ENCODE assay signal across 20 mouse cellular contexts in the genomic region with DNA sequence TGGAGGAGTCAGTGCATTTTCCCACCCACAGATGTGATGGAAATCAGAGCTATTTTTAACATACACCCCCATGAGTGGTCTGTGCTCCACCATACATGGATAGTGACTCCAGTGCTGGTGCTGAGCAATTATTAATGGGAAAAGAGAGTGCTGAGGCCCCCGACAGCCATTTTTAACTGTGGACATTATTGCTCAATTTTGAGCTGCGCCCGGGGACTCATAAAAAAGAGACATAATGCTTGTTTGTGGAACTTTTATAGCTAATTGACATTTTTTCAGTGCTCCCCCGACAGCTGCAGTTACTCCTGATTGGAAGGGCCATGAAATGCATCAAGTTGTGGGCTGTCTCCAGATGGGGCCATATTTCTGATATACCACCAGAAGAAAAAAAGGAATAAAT.
DNase-seq lines count a peak whose midpoint lies in the region; ATAC-seq lines count a peak whose summit lies in the region.
"Had no signal": no experiment of that assay in that cellular context is flagged by ENCODE, and none has a peak within 500 bp of the region (broad histone marks: within the 10 kb centered on the region; RNA-seq: fewer than 3 reads in every experiment).

No protein-coding gene starts in this region.

- DNase-seq in forebrain, embryonic 14.5 days (ENCODE audit: low spot score): no peak
- peak; percentile 49 for DNase-seq in kidney, postnatal 14 days
- no peak for DNase-seq in kidney, adult 18-20 months
- DNase-seq in brain, adult 2 months (ENCODE audit: low read depth, low spot score): peak; percentile 39
- peak; percentile 45 for DNase-seq in mesoderm, embryonic 11.5 days (ENCODE audit: low read depth, low spot score)
- no peak for DNase-seq in midbrain, embryonic 11.5 days (ENCODE audit: low spot score, missing footprints)
- DNase-seq in lung, postnatal 4 days: no peak
- DNase-seq: adrenal gland, postnatal 25 days; cerebellum, adult 18-20 months; cerebellum, postnatal 36 days; gastrocnemius, postnatal 25 days; heart, adult 2 months; layer of hippocampus, postnatal 36 days; lung, adult 2 months had no signal

- H3K9me3 ChIP-seq in forebrain, embryonic 14.5 days (replicated peaks; ENCODE audit: control insufficient read depth, low read length): no peaks in the 10 kb centered on the region
- no peaks in the 10 kb centered on the region for H3K9me3 ChIP-seq in forebrain, embryonic 16.5 days (ENCODE audit: control insufficient read depth, low read length)
- H3K9me3 ChIP-seq in midbrain, embryonic 11.5 days (ENCODE audit: control insufficient read depth, low read length): no peaks in the 10 kb centered on the region
- H3K9me3 ChIP-seq: embryonic facial prominence, embryonic 10.5 days; forebrain, embryonic 12.5 days; heart, embryonic 15.5 days had no signal

- no peak overlapping the region for H3K9ac ChIP-seq in forebrain, embryonic 14.5 days (ENCODE audit: low read length)
- no peak overlapping the region for H3K9ac ChIP-seq in forebrain, embryonic 16.5 days (replicated peaks; ENCODE audit: low read depth, low read length)
- H3K9ac ChIP-seq in midbrain, embryonic 11.5 days (ENCODE audit: low read length): no peak overlapping the region
- H3K9ac ChIP-seq: forebrain, embryonic 12.5 days; heart, embryonic 15.5 days had no signal

- peak; percentile 31; the same call in 1 of the 2 replicates for ATAC-seq in forebrain, embryonic 14.5 days
- ATAC-seq in forebrain, embryonic 16.5 days: no peak
- ATAC-seq in midbrain, embryonic 11.5 days (ENCODE audit: low FRiP score): no peak

- no peak overlapping the region for H3K4me2 ChIP-seq in forebrain, embryonic 14.5 days (ENCODE audit: low read length)
- H3K4me2 ChIP-seq in forebrain, embryonic 16.5 days (ENCODE audit: low read length): no peak overlapping the region
- no peak overlapping the region for H3K4me2 ChIP-seq in midbrain, embryonic 11.5 days
- H3K4me2 ChIP-seq: forebrain, embryonic 12.5 days; heart, embryonic 15.5 days; liver, embryonic 11.5 days had no signal

- H3K4me1 ChIP-seq in forebrain, embryonic 14.5 days (ENCODE audit: control insufficient read depth, insufficient read depth, low read length): no peaks in the 10 kb centered on the region
- H3K4me1 ChIP-seq in forebrain, embryonic 16.5 days (replicated peaks; ENCODE audit: control insufficient read depth, insufficient read depth, low read length): 0 out of 2 replicates have a peak, but pooled peaks cover 5% of the 10 kb centered on the region
- no peaks in the 10 kb centered on the region for H3K4me1 ChIP-seq in midbrain, embryonic 11.5 days (ENCODE audit: control insufficient read depth, insufficient read depth, low read length)
- H3K4me1 ChIP-seq: forebrain, embryonic 12.5 days; heart, embryonic 15.5 days had no signal

- H3K4me3 ChIP-seq in forebrain, embryonic 14.5 days (ENCODE audit: low read depth, low read length): no peak overlapping the region
- H3K4me3 ChIP-seq in forebrain, embryonic 16.5 days (replicated peaks; ENCODE audit: low read length): no peak overlapping the region
- H3K4me3 ChIP-seq in midbrain, embryonic 11.5 days (ENCODE audit: low read depth, low read length): no peak overlapping the region
- H3K4me3 ChIP-seq: embryonic facial prominence, embryonic 10.5 days; forebrain, embryonic 12.5 days; heart, adult 2 months; heart, embryonic 15.5 days had no signal

- H3K27ac ChIP-seq in forebrain, embryonic 14.5 days (ENCODE audit: low read depth, low read length): no peak overlapping the region
- H3K27ac ChIP-seq in forebrain, embryonic 16.5 days (ENCODE audit: low read length): no peak overlapping the region
- no peak overlapping the region for H3K27ac ChIP-seq in midbrain, embryonic 11.5 days (ENCODE audit: low read depth, low read length)
- H3K27ac ChIP-seq: embryonic facial prominence, embryonic 10.5 days; forebrain, embryonic 12.5 days; heart, adult 2 months; heart, embryonic 15.5 days had no signal

- no peaks in the 10 kb centered on the region for H3K27me3 ChIP-seq in forebrain, embryonic 14.5 days (replicated peaks; ENCODE audit: control insufficient read depth, insufficient read depth, low read length)
- H3K27me3 ChIP-seq in forebrain, embryonic 16.5 days (replicated peaks; ENCODE audit: control insufficient read depth, insufficient read depth, low read length): no peaks in the 10 kb centered on the region
- peaks cover 6% of the 10 kb centered on the region for H3K27me3 ChIP-seq in midbrain, embryonic 11.5 days (ENCODE audit: control insufficient read depth, insufficient read depth, low read length)
- H3K27me3 ChIP-seq: CH12.LX; heart, embryonic 15.5 days had no signal

- 47% methylated on average over 4 of the region's 4 CpGs for WGBS in forebrain, embryonic 14.5 days
- 58% methylated on average over 4 of the region's 4 CpGs for WGBS in forebrain, embryonic 16.5 days
- 90% methylated on average over 4 of the region's 4 CpGs for WGBS in midbrain, embryonic 11.5 days

- H3K36me3 ChIP-seq in forebrain, embryonic 14.5 days (ENCODE audit: control insufficient read depth, insufficient read depth, low read length): no peaks in the 10 kb centered on the region
- no peaks in the 10 kb centered on the region for H3K36me3 ChIP-seq in forebrain, embryonic 16.5 days (ENCODE audit: control insufficient read depth, insufficient read depth)
- no peaks in the 10 kb centered on the region for H3K36me3 ChIP-seq in midbrain, embryonic 11.5 days (ENCODE audit: control insufficient read depth, insufficient read depth, low read length)
- H3K36me3 ChIP-seq: embryonic facial prominence, embryonic 10.5 days; forebrain, embryonic 12.5 days; heart, embryonic 15.5 days had no signal

Comparison
In these comparisons a context has a peak if more than half of its experiments do, and no peak if none do; other contexts are left out.
1. DNase-seq: peak in kidney, postnatal 14 days (single experiment), brain, adult 2 months (single experiment) and mesoderm, embryonic 11.5 days (single experiment); none in forebrain, embryonic 14.5 days (single experiment), kidney, adult 18-20 months (single experiment), midbrain, embryonic 11.5 days (single experiment) and lung, postnatal 4 days (0 of 2).